Mouse (Mus musculus) heart, adult 2 months (tissue): ENCODE measurements at regions not wholly inside any gene's neighbourhood (a gene's known extent, or its start where the extent isn't known, plus 50 kb on each side); places are given as distances from the start of the nearest gene placed in this dataset.
A peak's percentile ranks its signal among the peaks of the same experiment; 100 is the strongest.

Experiments used
- DNase-seq, 2 experiments: peaks; one replicate each; pipeline ENCODE4 v3.0.0; 2021
- H3K27ac ChIP-seq: fragments of 200-600 bp; 2 replicates; pipeline ENCODE4 v1.8.1; 2022
- H3K27me3 ChIP-seq: fragments of 200-500 bp; 2 replicates; pipeline ENCODE4 v1.6.1; 2012; ENCODE audit warnings: mild to moderate bottlenecking, low read length, inconsistent platforms, mixed read lengths; ENCODE audit not compliant: control insufficient read depth, insufficient read depth
- H3K36me3 ChIP-seq: fragments of 200-500 bp; 2 replicates; pipeline ENCODE4 v1.6.1; 2012; ENCODE audit warnings: low read length, inconsistent platforms; ENCODE audit not compliant: control insufficient read depth, insufficient read depth
- H3K4me1 ChIP-seq: fragments of 200-500 bp; 2 replicates; pipeline ENCODE4 v1.6.1; 2011; ENCODE audit warnings: low read length; ENCODE audit not compliant: control insufficient read depth, insufficient read depth
- H3K4me3 ChIP-seq: fragments of 200-600 bp; 2 replicates; pipeline ENCODE4 v1.8.1; 2022
- H3K79me2 ChIP-seq: fragments of 200-500 bp; replicated peaks from 2 replicates; pipeline ENCODE4 v1.6.1; 2012; ENCODE audit warnings: mild to moderate bottlenecking, inconsistent platforms, low read length, moderate library complexity, mixed read lengths; ENCODE audit not compliant: control insufficient read depth, insufficient read depth
- H3K9ac ChIP-seq: fragments of 200-500 bp; 2 replicates; pipeline ENCODE4 v1.6.1; 2012; ENCODE audit warnings: low read depth, mild to moderate bottlenecking, control low read depth, inconsistent platforms, low read length, mixed read lengths
- CTCF ChIP-seq: fragments of 200-600 bp; IDR thresholded peaks from 2 replicates; pipeline ENCODE4 v1.8.1; 2022; ENCODE audit warnings: antibody characterized with exemption, mild to moderate bottlenecking, moderate library complexity
- EP300 ChIP-seq: fragments of 200-500 bp; IDR thresholded peaks from 2 replicates; pipeline ENCODE4 v1.6.1; 2011; ENCODE audit warnings: low read depth, low read length, control low read depth; ENCODE audit not compliant: insufficient read depth
- POLR2A ChIP-seq: fragments of 200-500 bp; IDR thresholded peaks from 2 replicates; pipeline ENCODE4 v1.6.1; 2011; ENCODE audit warnings: mild to moderate bottlenecking, low read depth, low read length, control low read depth; ENCODE audit not compliant: insufficient read depth
- WGBS: fragments of 180-500 bp; shearing (Covaris S2); methylation state at CpG from one replicate; pipeline ENCODE4 v1.1.7; 2018; 5-methylcytosine and 5-hydroxymethylcytosine counted together
- intact Hi-C: fragments of 180-260 bp; cut with DNase I; formaldehyde crosslinking; loops from one replicate; pipeline ENCODE4 v1.15.1; 2025

- peak overlapping the region; percentile 28; the same call in 1 of the 2 replicates for H3K27ac ChIP-seq
- H3K36me3 ChIP-seq, result no peaks in the 10 kb centered on the region
- DNase-seq, result no peak
- no peak overlapping the region for H3K4me3 ChIP-seq
- peaks cover 1% of the 10 kb centered on the region; the same call in 1 of the 2 replicates for H3K4me1 ChIP-seq
- H3K9ac ChIP-seq, result no peak overlapping the region
- 66% methylated on average over 12 of the region's 12 CpGs for WGBS
- TF ChIP-seq POLR2A (no peak), EP300 (no peak), CTCF (no peak)
- no peaks in the 10 kb centered on the region for H3K79me2 ChIP-seq
- H3K27me3 ChIP-seq, result no peaks in the 10 kb centered on the region
- intact Hi-C loops, result no loop called here
Observed at GRCm38 (mm10) chr14:46634656-46635244, 125.6 kb upstream of the Cdkn3 start.

GRCm38 (mm10) chr14:46634251-46634650, 126.1 kb upstream of the Cdkn3 start:
- Histone ChIP-seq H3K9ac (no peak overlapping the region), H3K79me2 (no peaks in the 10 kb centered on the region), H3K27me3 (no peaks in the 10 kb centered on the region), H3K4me3 (no peak overlapping the region), H3K4me1 (peaks cover 1% of the 10 kb centered on the region; the same call in 1 of the 2 replicates), H3K36me3 (no peaks in the 10 kb centered on the region), H3K27ac (no peak overlapping the region)
- no peak for DNase-seq
- 84% methylated on average over 10 of the region's 10 CpGs for WGBS
- intact Hi-C loops, result no loop called here
- TF ChIP-seq CTCF (no peak), POLR2A (no peak)

GRCm38 (mm10) chr14:46627690-46628089, 132.7 kb upstream of the Cdkn3 start:
- no peaks in the 10 kb centered on the region for H3K79me2 ChIP-seq
- H3K4me3 ChIP-seq, result no peak overlapping the region
- no peaks in the 10 kb centered on the region for H3K36me3 ChIP-seq
- H3K4me1 ChIP-seq, result no peaks in the 10 kb centered on the region; the same call in 1 of the 2 replicates
- DNase-seq, result no peak
- no peak overlapping the region for H3K27ac ChIP-seq
- H3K27me3 ChIP-seq, result no peaks in the 10 kb centered on the region
- TF ChIP-seq CTCF (no peak), POLR2A (no peak), EP300 (no peak)
- H3K9ac ChIP-seq, result no peak overlapping the region
- intact Hi-C loops, result no loop called here
- 94% methylated on average over 5 of the region's 5 CpGs for WGBS

- intact Hi-C loops, result no loop called here
- Histone ChIP-seq H3K79me2 (no peaks in the 10 kb centered on the region), H3K4me3 (no peak overlapping the region), H3K9ac (no peak overlapping the region), H3K27me3 (no peaks in the 10 kb centered on the region), H3K4me1 (no peaks in the 10 kb centered on the region; the same call in 1 of the 2 replicates), H3K27ac (no peak overlapping the region), H3K36me3 (no peaks in the 10 kb centered on the region)
- WGBS, result 87% methylated on average over 7 of the region's 7 CpGs
- TF ChIP-seq POLR2A (no peak), EP300 (no peak), CTCF (no peak)
- DNase-seq, result no peak
Observed at GRCm38 (mm10) chr14:46625760-46626159, 134.6 kb upstream of the Cdkn3 start.

GRCm38 (mm10) chr14:46623645-46624044, 136.7 kb upstream of the Cdkn3 start:
- no peaks in the 10 kb centered on the region; the same call in 1 of the 2 replicates for H3K4me1 ChIP-seq
- no peak for DNase-seq
- H3K27me3 ChIP-seq, result no peaks in the 10 kb centered on the region
- WGBS, result 18% methylated on average over 2 of the region's 2 CpGs
- H3K36me3 ChIP-seq, result no peaks in the 10 kb centered on the region
- no peak overlapping the region for H3K27ac ChIP-seq
- intact Hi-C loops, result no loop called here
- H3K79me2 ChIP-seq, result no peaks in the 10 kb centered on the region
- TF ChIP-seq EP300 (no peak), CTCF (no peak), POLR2A (no peak)
- H3K9ac ChIP-seq, result no peak overlapping the region
- no peak overlapping the region for H3K4me3 ChIP-seq

GRCm38 (mm10) chr14:46616030-46616429, 144.3 kb upstream of the Cdkn3 start:
- H3K4me1 ChIP-seq, result no peaks in the 10 kb centered on the region
- H3K27me3 ChIP-seq, result no peaks in the 10 kb centered on the region
- intact Hi-C loops, result no loop called here
- no peak overlapping the region for H3K4me3 ChIP-seq
- no peak overlapping the region for H3K27ac ChIP-seq
- no peak for TF ChIP-seq CTCF
- TF ChIP-seq POLR2A, result no peak
- no peak for TF ChIP-seq EP300
- H3K79me2 ChIP-seq, result no peaks in the 10 kb centered on the region
- no peaks in the 10 kb centered on the region for H3K36me3 ChIP-seq
- no peak overlapping the region for H3K9ac ChIP-seq
- 79% methylated on average over 9 of the region's 9 CpGs for WGBS
- DNase-seq, result no peak
